Mouse (Mus musculus): ENCODE measurements at regions not wholly inside any gene's neighbourhood (a gene's known extent, or its start where the extent isn't known, plus 50 kb on each side); places are given as distances from the start of the nearest gene placed in this dataset.
"Not testable (repeated sequence)": the region's sequence is repeated elsewhere in the genome, so short reads cannot be mapped to it uniquely, and the experiment has no call there.

- not testable (repeated sequence) for H3K27me3 ChIP-seq (replicated peaks; ENCODE audit: control insufficient read depth, insufficient read depth, low read length); ATAC-seq; H3K4me1 ChIP-seq (ENCODE audit: control insufficient read depth, insufficient read depth, low read length); H3K4me2 ChIP-seq (ENCODE audit: low read depth, low read length); H3K4me3 ChIP-seq (ENCODE audit: low read length); H3K36me3 ChIP-seq (ENCODE audit: control insufficient read depth, insufficient read depth, low read length); H3K9ac ChIP-seq (ENCODE audit: low read depth, low read length); H3K9me3 ChIP-seq (ENCODE audit: control insufficient read depth, low read length); H3K27ac ChIP-seq (ENCODE audit: low read length)
- 60% methylated on average over 1 of the region's 1 CpGs for WGBS
Measured at GRCm38 (mm10) chr13:5185237-5185800, 576.3 kb upstream of the Akr1e1 start.

DNA sequence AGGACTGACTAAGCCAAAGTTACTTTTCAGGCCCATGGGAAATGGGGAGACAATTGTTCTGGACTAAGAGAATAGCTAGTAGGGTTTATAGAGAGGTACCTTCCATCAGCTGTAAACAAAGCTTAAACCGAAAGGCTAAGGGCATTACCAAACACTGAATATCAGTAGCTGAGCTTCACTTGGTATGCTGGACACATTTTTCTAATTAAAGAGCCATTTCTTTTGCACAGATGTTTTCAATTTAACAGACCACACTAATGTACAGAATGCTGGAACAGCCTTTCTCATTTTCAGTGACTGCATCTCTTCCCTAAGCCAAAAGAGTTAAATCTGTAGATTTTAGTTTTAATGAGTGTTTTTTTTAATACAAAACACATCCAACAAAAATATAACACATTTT, 593.8 kb upstream of the Akr1e1 start:
- no peak overlapping the region for H3K27ac ChIP-seq (ENCODE audit: low read length)

GRCm38 (mm10) chr13:5204143-5204542, 595.2 kb upstream of the Akr1e1 start:
- H3K27me3 ChIP-seq (replicated peaks; ENCODE audit: control insufficient read depth, insufficient read depth, low read length) = no peaks in the 10 kb centered on the region
- no peaks in the 10 kb centered on the region for H3K9me3 ChIP-seq (ENCODE audit: control insufficient read depth, low read length)
- H3K9ac ChIP-seq (ENCODE audit: low read depth, low read length) = no peak overlapping the region
- H3K4me3 ChIP-seq (ENCODE audit: low read length) = no peak overlapping the region
- no peak overlapping the region for H3K4me2 ChIP-seq (ENCODE audit: low read depth, low read length)
- 50% methylated on average over 2 of the region's 2 CpGs for WGBS
- H3K36me3 ChIP-seq (ENCODE audit: control insufficient read depth, insufficient read depth, low read length) = no peaks in the 10 kb centered on the region
- H3K27ac ChIP-seq (ENCODE audit: low read length) = no peak overlapping the region
- H3K4me1 ChIP-seq (ENCODE audit: control insufficient read depth, insufficient read depth, low read length) = no peaks in the 10 kb centered on the region
- no peak for ATAC-seq

More for the DNA sequence above, 593.8 kb upstream of the Akr1e1 start:
- Histone ChIP-seq H3K36me3 (ENCODE audit: control insufficient read depth, insufficient read depth, low read length) (no peaks in the 10 kb centered on the region), H3K27me3 (replicated peaks; ENCODE audit: control insufficient read depth, insufficient read depth, low read length) (no peaks in the 10 kb centered on the region), H3K4me3 (ENCODE audit: low read length) (no peak overlapping the region), H3K9ac (ENCODE audit: low read depth, low read length) (no peak overlapping the region), H3K9me3 (ENCODE audit: control insufficient read depth, low read length) (no peaks in the 10 kb centered on the region), H3K4me2 (ENCODE audit: low read depth, low read length) (no peak overlapping the region), H3K4me1 (ENCODE audit: control insufficient read depth, insufficient read depth, low read length) (no peaks in the 10 kb centered on the region)
- WGBS = 80% methylated on average over 1 of the region's 1 CpGs
- ATAC-seq = no peak

DNA sequence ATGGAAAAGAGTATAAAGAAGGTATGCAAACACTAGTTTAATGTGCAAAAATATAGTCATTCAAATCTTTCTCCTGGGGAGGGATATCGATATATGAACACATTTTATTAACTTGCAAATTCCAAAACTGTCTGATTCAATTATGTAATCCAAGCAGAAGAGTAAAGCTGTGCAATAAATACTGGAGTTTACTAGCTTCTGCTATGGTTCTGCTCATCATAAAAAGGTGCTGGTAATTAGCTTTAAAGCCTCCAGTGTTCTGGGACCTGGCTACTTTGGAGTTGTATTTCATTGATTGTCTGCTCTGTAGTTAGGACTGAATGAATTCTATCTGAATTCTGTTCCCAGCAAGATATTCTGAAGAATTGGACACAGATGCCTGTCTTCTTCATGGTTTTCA, 602.7 kb upstream of the Akr1e1 start:
- no peak overlapping the region for H3K9ac ChIP-seq (ENCODE audit: low read depth, low read length)
- H3K27ac ChIP-seq (ENCODE audit: low read length) = no peak overlapping the region
- no peak for ATAC-seq
- H3K36me3 ChIP-seq (ENCODE audit: control insufficient read depth, insufficient read depth, low read length) = no peaks in the 10 kb centered on the region
- no peaks in the 10 kb centered on the region for H3K4me1 ChIP-seq (ENCODE audit: control insufficient read depth, insufficient read depth, low read length)
- 94% methylated on average over 1 of the region's 1 CpGs for WGBS
- no peak overlapping the region for H3K4me3 ChIP-seq (ENCODE audit: low read length)
- H3K4me2 ChIP-seq (ENCODE audit: low read depth, low read length) = no peak overlapping the region
- no peaks in the 10 kb centered on the region for H3K9me3 ChIP-seq (ENCODE audit: control insufficient read depth, low read length)
- no peaks in the 10 kb centered on the region for H3K27me3 ChIP-seq (replicated peaks; ENCODE audit: control insufficient read depth, insufficient read depth, low read length)

- no peaks in the 10 kb centered on the region for H3K36me3 ChIP-seq (ENCODE audit: control insufficient read depth, insufficient read depth, low read length)
- no peaks in the 10 kb centered on the region for H3K27me3 ChIP-seq (replicated peaks; ENCODE audit: control insufficient read depth, insufficient read depth, low read length)
- no peaks in the 10 kb centered on the region for H3K4me1 ChIP-seq (ENCODE audit: control insufficient read depth, insufficient read depth, low read length)
- no peak overlapping the region for H3K9ac ChIP-seq (ENCODE audit: low read depth, low read length)
- no peak overlapping the region for H3K4me2 ChIP-seq (ENCODE audit: low read depth, low read length)
- no peak overlapping the region for H3K4me3 ChIP-seq (ENCODE audit: low read length)
- WGBS = 52% methylated on average over 3 of the region's 3 CpGs
- H3K27ac ChIP-seq (ENCODE audit: low read length) = no peak overlapping the region
- ATAC-seq = 0 out of 2 replicates have a peak, but pooled peaks have one; percentile 52
- no peaks in the 10 kb centered on the region for H3K9me3 ChIP-seq (ENCODE audit: control insufficient read depth, low read length)
Measured at GRCm38 (mm10) chr13:5229476-5229875, 620.5 kb upstream of the Akr1e1 start.

DNA sequence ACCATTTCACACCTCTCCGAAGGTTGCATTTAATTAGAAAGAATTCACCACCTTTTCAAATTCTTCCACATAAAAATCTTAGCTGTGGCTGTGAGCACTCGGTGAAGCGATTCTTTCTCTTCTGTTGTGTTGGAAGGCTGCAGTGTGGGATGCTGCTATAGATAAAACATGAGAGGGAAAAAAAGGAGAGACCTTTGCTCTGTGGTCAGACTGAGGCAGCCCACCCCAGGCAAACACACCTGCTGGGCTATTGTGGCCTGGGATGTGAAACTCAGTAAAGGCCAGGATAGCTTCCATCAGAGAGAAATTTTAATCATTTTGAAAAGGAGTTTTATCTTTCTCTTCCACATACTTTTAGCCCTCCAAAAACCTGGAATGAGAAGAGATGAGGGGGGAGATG, 625.3 kb upstream of the Akr1e1 start:
- H3K27ac ChIP-seq (ENCODE audit: low read length) = no peak overlapping the region
- no peak overlapping the region for H3K4me2 ChIP-seq (ENCODE audit: low read depth, low read length)
- H3K4me1 ChIP-seq (ENCODE audit: control insufficient read depth, insufficient read depth, low read length) = no peaks in the 10 kb centered on the region
- WGBS = 88% methylated on average over 3 of the region's 3 CpGs
- ATAC-seq = no peak
- H3K4me3 ChIP-seq (ENCODE audit: low read length) = no peak overlapping the region
- H3K27me3 ChIP-seq (replicated peaks; ENCODE audit: control insufficient read depth, insufficient read depth, low read length) = no peaks in the 10 kb centered on the region
- no peak overlapping the region for H3K9ac ChIP-seq (ENCODE audit: low read depth, low read length)
- H3K9me3 ChIP-seq (ENCODE audit: control insufficient read depth, low read length) = no peaks in the 10 kb centered on the region
- no peaks in the 10 kb centered on the region for H3K36me3 ChIP-seq (ENCODE audit: control insufficient read depth, insufficient read depth, low read length)

DNA sequence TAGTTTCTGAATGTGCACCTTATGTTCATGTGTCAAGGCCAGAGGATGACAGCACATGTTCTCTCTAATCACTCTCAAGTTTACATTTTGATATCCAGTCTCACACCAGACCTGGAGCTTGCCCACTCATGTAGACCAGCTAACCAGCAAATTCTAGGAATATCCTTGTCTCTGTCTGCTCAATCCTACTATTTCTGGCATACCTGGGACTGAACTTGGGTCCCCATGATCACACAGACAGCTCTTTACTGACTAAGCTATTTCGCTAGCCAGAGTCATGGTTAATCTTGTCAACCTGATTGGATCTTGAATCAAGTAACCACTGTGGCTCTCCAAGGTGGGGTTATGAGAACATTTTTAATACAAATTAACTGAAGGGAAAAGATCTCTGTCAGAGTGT, 625.9 kb upstream of the Klf6 start:
- Histone ChIP-seq H3K4me3 (ENCODE audit: low read length) (no peak overlapping the region), H3K27ac (ENCODE audit: low read length) (no peak overlapping the region), H3K4me2 (ENCODE audit: low read depth, low read length) (no peak overlapping the region), H3K4me1 (ENCODE audit: control insufficient read depth, insufficient read depth, low read length) (no peaks in the 10 kb centered on the region), H3K36me3 (ENCODE audit: control insufficient read depth, insufficient read depth, low read length) (no peaks in the 10 kb centered on the region), H3K9ac (ENCODE audit: low read depth, low read length) (no peak overlapping the region), H3K27me3 (replicated peaks; ENCODE audit: control insufficient read depth, insufficient read depth, low read length) (no peaks in the 10 kb centered on the region), H3K9me3 (ENCODE audit: control insufficient read depth, low read length) (no peaks in the 10 kb centered on the region)
- no peak for ATAC-seq
- WGBS = 97% methylated on average over 1 of the region's 1 CpGs

DNA sequence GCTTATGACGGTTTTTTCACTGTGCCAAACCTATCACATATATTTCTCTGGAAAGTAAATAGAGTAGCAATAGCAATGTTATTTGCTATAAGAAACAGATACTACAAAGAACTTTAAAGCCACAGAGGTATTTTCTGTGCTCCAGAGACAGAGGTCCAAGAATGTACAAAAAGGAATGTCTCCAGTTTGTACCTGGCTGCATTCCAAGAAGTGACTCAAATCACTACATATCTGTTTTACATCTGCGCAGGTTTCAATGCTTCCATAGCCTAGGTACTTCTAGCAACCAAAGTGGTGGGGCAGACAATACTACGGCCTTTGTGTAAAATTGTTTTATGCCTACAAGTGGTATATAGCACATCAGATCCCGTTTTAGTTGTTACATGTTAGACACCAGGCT, 620.7 kb upstream of the Klf6 start:
- Histone ChIP-seq H3K9me3 (ENCODE audit: control insufficient read depth, low read length) (no peaks in the 10 kb centered on the region), H3K27ac (ENCODE audit: low read length) (no peak overlapping the region), H3K27me3 (replicated peaks; ENCODE audit: control insufficient read depth, insufficient read depth, low read length) (no peaks in the 10 kb centered on the region), H3K9ac (ENCODE audit: low read depth, low read length) (no peak overlapping the region), H3K4me2 (ENCODE audit: low read depth, low read length) (no peak overlapping the region), H3K36me3 (ENCODE audit: control insufficient read depth, insufficient read depth, low read length) (no peaks in the 10 kb centered on the region), H3K4me3 (ENCODE audit: low read length) (no peak overlapping the region), H3K4me1 (ENCODE audit: control insufficient read depth, insufficient read depth, low read length) (no peaks in the 10 kb centered on the region)
- ATAC-seq = no peak
- 63% methylated on average over 4 of the region's 4 CpGs for WGBS

DNA sequence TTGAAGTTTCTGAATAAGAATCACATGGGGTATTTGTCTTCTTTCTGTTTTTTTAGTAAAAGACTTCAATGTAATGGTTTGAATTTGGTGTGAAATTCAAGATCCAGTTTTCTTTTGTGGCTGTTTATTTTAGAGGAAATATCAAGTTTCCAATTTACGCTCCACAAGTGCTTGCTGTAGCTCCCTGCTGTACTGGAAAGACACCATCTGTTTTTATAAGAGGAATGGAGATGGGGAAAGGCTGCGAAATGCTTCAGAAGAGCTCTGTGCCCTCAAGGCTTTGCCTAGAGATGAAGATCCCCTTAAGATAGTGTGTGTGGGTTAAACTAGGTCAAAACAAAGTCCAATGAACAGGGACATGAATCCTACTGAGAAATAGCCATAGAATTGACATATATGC, 618.5 kb upstream of the Klf6 start:
- no peak overlapping the region for H3K4me2 ChIP-seq (ENCODE audit: low read depth, low read length)
- no peaks in the 10 kb centered on the region for H3K9me3 ChIP-seq (ENCODE audit: control insufficient read depth, low read length)
- no peak overlapping the region for H3K9ac ChIP-seq (ENCODE audit: low read depth, low read length)
- H3K27ac ChIP-seq (ENCODE audit: low read length) = no peak overlapping the region
- H3K36me3 ChIP-seq (ENCODE audit: control insufficient read depth, insufficient read depth, low read length) = no peaks in the 10 kb centered on the region
- H3K4me3 ChIP-seq (ENCODE audit: low read length) = no peak overlapping the region
- no peaks in the 10 kb centered on the region for H3K4me1 ChIP-seq (ENCODE audit: control insufficient read depth, insufficient read depth, low read length)
- 49% methylated on average over 2 of the region's 2 CpGs for WGBS
- no peaks in the 10 kb centered on the region for H3K27me3 ChIP-seq (replicated peaks; ENCODE audit: control insufficient read depth, insufficient read depth, low read length)
- no peak for ATAC-seq

DNA sequence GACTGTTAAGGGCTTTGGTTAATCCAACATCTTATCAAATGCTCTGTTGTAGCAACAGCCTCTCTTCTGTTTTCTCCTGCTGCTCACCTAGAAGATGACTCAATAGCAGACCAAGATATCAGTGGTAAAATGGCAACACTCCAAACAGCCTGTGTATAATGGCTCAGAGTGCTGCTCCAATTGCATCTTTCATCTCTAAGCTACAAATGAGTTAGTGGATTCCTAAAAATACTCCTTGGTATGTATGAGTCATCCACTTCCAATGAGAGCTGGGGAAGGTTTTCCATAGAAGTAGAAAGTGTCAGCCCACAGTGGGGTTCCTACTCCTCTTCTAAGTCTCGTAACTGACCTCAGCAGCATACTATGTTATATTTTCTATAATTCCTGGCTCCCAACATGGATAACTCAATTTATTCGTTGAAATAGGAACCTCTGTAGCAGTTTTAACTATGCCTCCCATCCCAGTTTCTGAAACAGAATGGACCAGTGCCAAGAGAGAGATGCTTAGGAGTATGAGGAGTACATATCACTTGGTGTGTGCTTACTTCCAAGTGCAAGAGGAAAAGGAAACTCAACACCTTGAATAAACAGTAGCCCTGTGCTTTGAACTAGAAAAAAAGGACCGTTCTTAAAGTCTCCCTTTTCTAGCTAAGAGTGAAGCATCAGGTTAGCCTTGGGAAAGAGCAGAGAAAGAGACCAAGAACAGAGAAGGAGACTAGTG, 612.5 kb upstream of the Klf6 start:
- Histone ChIP-seq H3K27me3 (replicated peaks; ENCODE audit: control insufficient read depth, insufficient read depth, low read length) (no peaks in the 10 kb centered on the region), H3K36me3 (ENCODE audit: control insufficient read depth, insufficient read depth, low read length) (no peaks in the 10 kb centered on the region), H3K4me3 (ENCODE audit: low read length) (no peak overlapping the region), H3K9me3 (ENCODE audit: control insufficient read depth, low read length) (no peaks in the 10 kb centered on the region), H3K4me2 (ENCODE audit: low read depth, low read length) (no peak overlapping the region), H3K9ac (ENCODE audit: low read depth, low read length) (no peak overlapping the region), H3K27ac (ENCODE audit: low read length) (no peak overlapping the region), H3K4me1 (ENCODE audit: control insufficient read depth, insufficient read depth, low read length) (no peaks in the 10 kb centered on the region)
- peak; percentile 69 for ATAC-seq
- 51% methylated on average over 3 of the region's 3 CpGs for WGBS
